Mouse (Mus musculus) MEL (cell line): ENCODE measurements around the gene Baiap2l1.

ENCODE experiments used
- CTCF ChIP-seq, 3 experiments: IDR thresholded peaks in 2 of 3; conservative IDR thresholded peaks in 1 of 3; 2 replicates each; pipeline ENCODE4 v1.5.1; 2011 to 2012; ENCODE audit warnings: low read length in 3 of 3, low read depth in 2 of 3, mild to moderate bottlenecking in 2 of 3, improper control_type of control experiment in 1 of 3, inconsistent platforms in 1 of 3, mixed read lengths in 1 of 3, moderate library complexity in 1 of 3; ENCODE audit not compliant: control insufficient read depth in 1 of 3, insufficient read depth in 1 of 3, poor library complexity in 1 of 3, severe bottlenecking in 1 of 3
- E2F4 ChIP-seq: IDR thresholded peaks from 2 replicates; pipeline ENCODE4 v1.6.1; 2011; ENCODE audit warnings: low read depth, low read length, improper control_type of control experiment, borderline replicate concordance
- ETS1 ChIP-seq: IDR thresholded peaks from 2 replicates; pipeline ENCODE4 v1.6.1; 2012; ENCODE audit warnings: low read depth, mild to moderate bottlenecking, inconsistent platforms, low read length, improper control_type of control experiment, moderate library complexity
- HCFC1 ChIP-seq: IDR thresholded peaks from 2 replicates; pipeline ENCODE4 v1.6.1; 2012; ENCODE audit warnings: low read depth, mild to moderate bottlenecking, inconsistent platforms, low read length, improper control_type of control experiment, moderate library complexity
- JUND ChIP-seq: IDR thresholded peaks from 2 replicates; pipeline ENCODE4 v1.6.1; 2011; ENCODE audit warnings: low read depth, mild to moderate bottlenecking, improper control_type of control experiment, low read length
- POLR2A ChIP-seq, 2 experiments: IDR thresholded peaks; 2 replicates each; pipeline ENCODE4 v1.6.1; 2011 to 2012; ENCODE audit warnings: low read length in 2 of 2, mild to moderate bottlenecking in 2 of 2, control low read depth in 1 of 2, improper control_type of control experiment in 1 of 2, low read depth in 1 of 2, moderate library complexity in 1 of 2; ENCODE audit not compliant: control insufficient read depth in 1 of 2, insufficient read depth in 1 of 2, poor library complexity in 1 of 2
- POLR2AphosphoS2 ChIP-seq: IDR thresholded peaks from 2 replicates; pipeline ENCODE4 v1.6.1; 2011; ENCODE audit warnings: low read length, improper control_type of control experiment
- RCOR1 ChIP-seq: IDR thresholded peaks from 2 replicates; pipeline ENCODE4 v1.6.1; 2012; ENCODE audit warnings: low read depth, mild to moderate bottlenecking, inconsistent platforms, low read length, improper control_type of control experiment
- SIN3A ChIP-seq: IDR thresholded peaks from 2 replicates; pipeline ENCODE4 v1.6.1; 2012; ENCODE audit warnings: low read length, improper control_type of control experiment, inconsistent platforms
- USF1 ChIP-seq: IDR thresholded peaks from 2 replicates; pipeline ENCODE4 v1.6.1; 2014; ENCODE audit warnings: low read depth, mild to moderate bottlenecking, inconsistent platforms, low read length, improper control_type of control experiment, moderate library complexity
- ZNF384 ChIP-seq: IDR thresholded peaks from 2 replicates; pipeline ENCODE4 v1.6.1; 2012; ENCODE audit warnings: low read depth, mild to moderate bottlenecking, inconsistent platforms, low read length, improper control_type of control experiment

GRCm38 (mm10) chr5:144351185-144351584 is 6.7 kb downstream of the Baiap2l1 start:
- TF ChIP-seq RCOR1, result no peak
- TF ChIP-seq JUND, result no peak
- TF ChIP-seq CTCF (IDR thresholded peaks at IDR 0.05 in 2 of 3, conservative IDR thresholded peaks at IDR 0.05 in 1 of 3; ENCODE audit: control insufficient read depth in 1 of 3, insufficient read depth in 1 of 3, low read depth in 2 of 3, low read length in 3 of 3, poor library complexity in 1 of 3, severe bottlenecking in 1 of 3), result no peak
- no peak for TF ChIP-seq USF1
- TF ChIP-seq POLR2A (IDR thresholded peaks at IDR 0.05; ENCODE audit: control insufficient read depth in 1 of 2, insufficient read depth in 1 of 2, low read depth in 1 of 2, low read length in 2 of 2, poor library complexity in 1 of 2), result no peak
- TF ChIP-seq POLR2AphosphoS2, result no peak
- TF ChIP-seq E2F4, result no peak
- TF ChIP-seq SIN3A, result no peak
- TF ChIP-seq ETS1, result no peak
- TF ChIP-seq ZNF384, result no peak
- TF ChIP-seq HCFC1, result no peak
